Mouse (Mus musculus) megakaryocyte, embryonic 14.5 days (primary cell): Measurements from ENCODE around the gene Robo1.

Experiments used
- FLI1 ChIP-seq: IDR thresholded peaks from 2 replicates; pipeline ENCODE4 v1.6.1; 2012; ENCODE audit warnings: low read length, inconsistent platforms, mixed read lengths
- GATA1 ChIP-seq: IDR thresholded peaks from 3 replicates; pipeline ENCODE4 v1.6.1; 2012; ENCODE audit warnings: mixed read lengths, low read length, inconsistent platforms, borderline replicate concordance

DNA sequence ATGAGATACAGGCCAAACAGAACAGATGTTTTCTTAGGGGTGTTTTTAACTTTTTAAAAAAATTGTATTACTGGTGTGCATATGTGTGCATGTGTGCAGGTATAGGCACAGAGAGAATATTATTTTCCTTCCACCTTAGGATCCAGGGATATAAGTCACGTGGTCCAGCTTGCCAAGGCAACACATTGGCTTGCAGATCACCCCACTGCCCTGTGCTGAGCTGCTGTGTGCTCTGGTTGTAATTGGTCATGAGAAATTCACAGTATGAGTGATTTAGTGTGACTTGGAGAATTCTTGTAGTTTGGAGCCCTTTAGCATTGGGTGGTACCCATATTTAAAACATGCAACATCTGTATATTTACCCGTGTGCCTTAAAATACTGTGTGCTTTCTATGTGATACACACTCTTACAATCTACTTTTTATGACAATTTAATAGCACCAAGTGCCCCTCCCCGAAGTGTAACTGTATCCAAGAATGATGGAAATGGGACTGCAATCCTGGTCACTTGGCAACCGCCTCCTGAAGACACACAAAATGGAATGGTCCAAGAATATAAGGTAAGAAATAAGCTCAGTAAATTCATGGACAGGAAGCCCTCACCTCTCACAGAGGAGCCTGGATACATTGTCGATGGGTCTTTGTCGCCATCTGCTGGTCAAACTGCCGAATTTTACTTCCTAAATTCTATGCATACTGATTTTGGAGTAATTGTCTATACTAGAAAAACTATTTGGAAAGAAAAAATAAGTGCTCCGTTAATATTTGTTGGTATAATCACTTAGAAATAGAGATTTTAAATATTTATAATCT lies 671.5 kb downstream of the Robo1 start:
- TF ChIP-seq GATA1 (no peak), FLI1 (no peak)
